Mouse (Mus musculus): ENCODE results near the gene Dgke.
A peak's percentile ranks its signal among the peaks of the same experiment; 100 is the strongest.

GRCm38 (mm10) chr11:89060423-89061089 lies 6.1 kb downstream of the Dgke start:
- peak; percentile 57; the same call in 1 of the 2 replicates for TF ChIP-seq POLR2A (IDR thresholded peaks at IDR 0.05; ENCODE audit: borderline replicate concordance, extremely low read depth, low read depth, low read length)
- no peak for TF ChIP-seq CTCF (IDR thresholded peaks at IDR 0.05; ENCODE audit: insufficient read depth, low read length)
